Mouse (Mus musculus) CH12.LX (cell line): ENCODE results near the gene Gm20671. TPM values are rescaled to one million over a fixed set of nuclear protein-coding genes. Genes with fewer than 3 reads are reported as not detected.

Source experiments
- DNase-seq: peaks from one replicate; pipeline ENCODE4 v3.0.0-alpha.2; 2013; ENCODE audit errors: extremely low read depth
- H3K27ac ChIP-seq: 2 replicates; pipeline ENCODE4 v1.5.1; 2012; ENCODE audit warnings: low read depth, mild to moderate bottlenecking, control low read depth, moderate library complexity; ENCODE audit not compliant: insufficient read depth
- H3K27me3 ChIP-seq: replicated peaks from 2 replicates; pipeline ENCODE3; 2012; ENCODE audit warnings: inconsistent platforms
- H3K36me3 ChIP-seq, 2 experiments: replicated peaks in 1 of 2; 2 replicates each; pipeline versions ENCODE3 to v1.6.1; 2012; ENCODE audit warnings: inconsistent platforms in 1 of 2, low read length in 1 of 2, mild to moderate bottlenecking in 1 of 2, mixed read lengths in 1 of 2, moderate library complexity in 1 of 2; ENCODE audit not compliant: control insufficient read depth in 1 of 2, insufficient read depth in 1 of 2
- H3K4me1 ChIP-seq, 2 experiments: 2 replicates each; pipeline ENCODE4 v1.6.1; 2012; ENCODE audit warnings: inconsistent platforms in 1 of 2, moderate library complexity in 1 of 2; ENCODE audit not compliant: insufficient read depth in 2 of 2, control insufficient read depth in 1 of 2
- H3K4me2 ChIP-seq: 2 replicates; pipeline ENCODE4 v1.6.1; 2012; ENCODE audit warnings: low read depth, mild to moderate bottlenecking, control low read depth; ENCODE audit not compliant: poor library complexity, insufficient read depth, severe bottlenecking
- H3K4me3 ChIP-seq, 3 experiments: fragments of 150-350 bp in 1 of 3; sonication (generic) in 1 of 3; replicated peaks in 1 of 3; 2 replicates each; pipeline versions ENCODE3 to v1.5.1; 2011 to 2012; ENCODE audit warnings: low read depth in 2 of 3, low read length in 2 of 3, mild to moderate bottlenecking in 2 of 3, moderate library complexity in 2 of 3, control low read depth in 1 of 3, improper control_type of control experiment in 1 of 3, inconsistent platforms in 1 of 3, mixed read lengths in 1 of 3; ENCODE audit not compliant: poor library complexity in 1 of 3
- H3K79me2 ChIP-seq: replicated peaks from 2 replicates; pipeline ENCODE4 v1.6.1; 2012; ENCODE audit warnings: mild to moderate bottlenecking, moderate library complexity; ENCODE audit not compliant: control insufficient read depth, poor library complexity, insufficient read depth, severe bottlenecking; ENCODE audit errors: extremely low read depth
- H3K9ac ChIP-seq: 2 replicates; pipeline ENCODE4 v1.6.1; 2012; ENCODE audit warnings: low read depth, mild to moderate bottlenecking, control low read depth, moderate library complexity; ENCODE audit not compliant: insufficient read depth
- H3K9me3 ChIP-seq: replicated peaks from 2 replicates; pipeline ENCODE3; 2012; ENCODE audit warnings: low read length, inconsistent platforms, mixed read lengths
- BHLHE40 ChIP-seq: IDR thresholded peaks from 2 replicates; pipeline ENCODE4 v1.6.1; 2011; ENCODE audit warnings: mild to moderate bottlenecking, low read depth, low read length, improper control_type of control experiment
- CHD1 ChIP-seq: IDR thresholded peaks from 2 replicates; pipeline ENCODE4 v1.6.1; 2012; ENCODE audit warnings: low read depth, low read length, improper control_type of control experiment, inconsistent platforms
- CHD2 ChIP-seq: IDR thresholded peaks from 2 replicates; pipeline ENCODE4 v1.6.1; 2011; ENCODE audit warnings: low read length, improper control_type of control experiment
- ELF1 ChIP-seq: IDR thresholded peaks from 2 replicates; pipeline ENCODE4 v1.6.1; 2014; ENCODE audit warnings: low read depth, mild to moderate bottlenecking, inconsistent platforms, low read length, improper control_type of control experiment
- EP300 ChIP-seq: IDR thresholded peaks from 2 replicates; pipeline ENCODE4 v1.6.1; 2011; ENCODE audit warnings: low read length, improper control_type of control experiment
- ETS1 ChIP-seq: conservative IDR thresholded peaks from 2 replicates; pipeline ENCODE4 v1.6.1; 2012; ENCODE audit warnings: low read depth, mild to moderate bottlenecking, inconsistent platforms, low read length, improper control_type of control experiment, moderate library complexity
- HCFC1 ChIP-seq: IDR thresholded peaks from 2 replicates; pipeline ENCODE4 v1.6.1; 2012; ENCODE audit warnings: low read depth, mild to moderate bottlenecking, inconsistent platforms, low read length, improper control_type of control experiment
- IRF4 ChIP-seq: IDR thresholded peaks from 2 replicates; pipeline ENCODE4 v1.6.1; 2014; ENCODE audit warnings: low read depth, mild to moderate bottlenecking, inconsistent platforms, low read length, improper control_type of control experiment
- MAX ChIP-seq: IDR thresholded peaks from 2 replicates; pipeline ENCODE4 v1.6.1; 2011; ENCODE audit warnings: low read length, improper control_type of control experiment
- MAZ ChIP-seq: IDR thresholded peaks from 2 replicates; pipeline ENCODE4 v1.6.1; 2012; ENCODE audit warnings: low read depth, mild to moderate bottlenecking, inconsistent platforms, low read length, improper control_type of control experiment, moderate library complexity
- MEF2A ChIP-seq: IDR thresholded peaks from 2 replicates; pipeline ENCODE4 v1.6.1; 2014; ENCODE audit warnings: low read depth, mild to moderate bottlenecking, inconsistent platforms, low read length, improper control_type of control experiment, borderline replicate concordance
- MXI1 ChIP-seq: IDR thresholded peaks from 2 replicates; pipeline ENCODE4 v1.6.1; 2011; ENCODE audit warnings: mild to moderate bottlenecking, low read depth, low read length, improper control_type of control experiment
- NELFE ChIP-seq: IDR thresholded peaks from 2 replicates; pipeline ENCODE4 v1.6.1; 2011; ENCODE audit warnings: low read depth, low read length, improper control_type of control experiment
- NRF1 ChIP-seq: IDR thresholded peaks from 2 replicates; pipeline ENCODE4 v1.6.1; 2014; ENCODE audit warnings: low read depth, mild to moderate bottlenecking, inconsistent platforms, low read length, improper control_type of control experiment, moderate library complexity
- PAX5 ChIP-seq: IDR thresholded peaks from 2 replicates; pipeline ENCODE4 v1.6.1; 2012; ENCODE audit warnings: low read length, inconsistent platforms, mixed read lengths
- POLR2A ChIP-seq: IDR thresholded peaks from 2 replicates; pipeline ENCODE4 v1.6.1; 2011; ENCODE audit warnings: low read depth, mild to moderate bottlenecking, improper control_type of control experiment, low read length
- RAD21 ChIP-seq: IDR thresholded peaks from 2 replicates; pipeline ENCODE4 v1.6.1; 2011; ENCODE audit warnings: low read depth, mild to moderate bottlenecking, low read length, improper control_type of control experiment, moderate library complexity
- TBP ChIP-seq: conservative IDR thresholded peaks from 2 replicates; pipeline ENCODE4 v1.6.1; 2011; ENCODE audit warnings: low read depth, low read length, improper control_type of control experiment
- USF1 ChIP-seq: IDR thresholded peaks from 2 replicates; pipeline ENCODE4 v1.6.1; 2014; ENCODE audit warnings: low read depth, mild to moderate bottlenecking, inconsistent platforms, low read length, improper control_type of control experiment
- USF2 ChIP-seq: conservative IDR thresholded peaks from 2 replicates; pipeline ENCODE4 v1.6.1; 2011; ENCODE audit warnings: low read depth, low read length, improper control_type of control experiment
- ZC3H11A ChIP-seq: IDR thresholded peaks from 2 replicates; pipeline ENCODE4 v1.6.1; 2012; ENCODE audit warnings: low read depth, mild to moderate bottlenecking, inconsistent platforms, low read length, improper control_type of control experiment
- ZMIZ1 ChIP-seq: IDR thresholded peaks from 2 replicates; pipeline ENCODE4 v1.6.1; 2012; ENCODE audit warnings: low read depth, mild to moderate bottlenecking, inconsistent platforms, low read length, improper control_type of control experiment
- ZNF384 ChIP-seq: IDR thresholded peaks from 2 replicates; pipeline ENCODE4 v1.6.1; 2012; ENCODE audit warnings: low read depth, low read length, improper control_type of control experiment, inconsistent platforms
- dilution Hi-C: fragments of 300-500 bp; cut with MboI; formaldehyde crosslinking; loops from 2 replicates; pipeline ENCODE4 v1.14.3; 2020; ENCODE audit warnings: low sequenced_read_pairs; ENCODE audit not compliant: extremely low pct_unique_long_range_greater_than_20kb, extremely low pct_ligation_motif_present
- in situ Hi-C: fragments of 300-500 bp; cut with MboI; formaldehyde crosslinking; loops from 3 replicates; pipeline ENCODE4 v1.14.3; 2019; ENCODE audit warnings: low sequenced_read_pairs, low pct_ligation_motif_present, low pct_unique_long_range_greater_than_20kb, mixed read lengths
- polyA plus RNA-seq: library from polyadenylated mRNA; unstranded; fragments of >175 nt; gene quantifications from 2 replicates; pipeline ENCODE4 v1.2.1, GENCODE M21; 2012; ENCODE audit warnings: low read depth; ENCODE audit not compliant: insufficient read length
- total RNA-seq, 2 experiments: library from RNA; depleted of rRNA; stranded (reverse); fragments of 300-350 nt in 1 of 2; fragments of >200 nt in 1 of 2; gene quantifications; 2 replicates each; pipeline ENCODE4 v1.2.3; 2012 to 2014

Gm20671 gene
- total and polyA plus RNA-seq, 3 experiments: 0.81 TPM; not detected in 2

DNA sequence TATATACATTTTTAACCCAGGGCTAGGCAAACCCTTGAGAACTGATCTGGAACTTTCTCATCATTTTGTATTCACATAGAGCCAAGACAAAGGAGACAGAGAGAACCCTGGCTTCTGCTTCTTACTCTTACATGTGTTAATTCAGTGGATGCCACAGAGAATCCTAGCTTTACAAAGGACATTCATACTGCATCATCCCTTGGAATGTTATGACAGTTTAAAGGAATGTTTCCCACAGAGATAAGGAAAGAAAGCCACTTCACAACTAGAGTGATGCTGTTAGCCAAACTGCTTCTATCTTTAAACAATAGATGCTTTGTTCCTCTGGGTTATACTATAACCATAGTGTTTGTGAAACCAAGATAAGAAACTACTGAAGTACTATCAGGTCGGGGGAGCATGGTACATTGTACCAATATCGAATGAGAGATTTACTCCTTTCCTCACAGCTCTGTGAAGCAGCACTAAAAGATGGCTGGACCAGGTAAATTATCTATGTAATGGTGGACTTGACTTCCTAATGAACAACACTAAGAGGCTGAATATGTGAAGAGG lies 120.6 kb downstream of the Gm20671 start:
- in situ Hi-C loops: no loop called here
- H3K4me1 ChIP-seq: no peaks in the 10 kb centered on the region
- H3K27me3 ChIP-seq: no peaks in the 10 kb centered on the region
- H3K36me3 ChIP-seq: no peaks in the 10 kb centered on the region
- H3K9me3 ChIP-seq: peaks cover 47% of the 10 kb centered on the region
- no peak overlapping the region for H3K27ac ChIP-seq
- H3K4me3 ChIP-seq: no peak overlapping the region
- no peak for DNase-seq
- dilution Hi-C loops: no loop called here
- no peaks in the 10 kb centered on the region for H3K79me2 ChIP-seq
- no peak overlapping the region for H3K4me2 ChIP-seq
- H3K9ac ChIP-seq: no peak overlapping the region
- TF ChIP-seq CHD1 (no peak), MXI1 (no peak), ZC3H11A (no peak), ELF1 (no peak), HCFC1 (no peak), MAZ (no peak), CHD2 (no peak), USF2 (no peak), PAX5 (no peak), NELFE (no peak), TBP (no peak), EP300 (no peak), IRF4 (no peak)

DNA sequence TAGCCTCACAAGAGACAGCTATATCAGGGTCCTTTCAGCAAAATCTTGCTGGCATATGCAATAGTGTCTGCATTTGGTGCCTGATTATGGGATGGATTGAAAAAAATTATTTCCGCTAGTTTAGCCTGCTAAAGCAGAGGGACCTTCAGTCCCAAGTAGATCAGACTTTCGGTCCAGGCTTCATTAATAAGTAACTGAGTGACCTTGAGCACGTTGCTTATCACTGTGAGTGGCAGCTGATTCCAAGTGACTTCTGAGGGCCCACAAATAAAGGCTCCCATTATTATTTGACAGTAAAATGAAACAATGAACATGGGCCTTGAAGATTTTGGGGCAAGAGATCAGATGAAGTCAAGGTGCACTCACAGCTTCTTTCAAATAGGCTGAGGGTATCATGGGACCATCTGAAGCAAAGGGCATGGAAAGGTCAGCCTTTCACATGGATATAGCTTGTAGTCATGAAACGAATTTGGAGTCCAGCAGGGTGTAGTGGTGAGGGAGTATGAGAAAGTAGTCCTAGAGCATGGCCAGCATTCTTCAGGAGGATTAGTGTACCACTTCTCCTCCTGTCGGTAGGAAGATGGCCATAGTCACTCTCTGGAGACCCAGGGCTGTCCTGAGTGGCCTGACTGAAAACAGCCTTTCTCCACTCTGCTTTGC lies 129.6 kb downstream of the Gm20671 start:
- Histone ChIP-seq H3K4me2 (no peak overlapping the region), H3K27ac (no peak overlapping the region), H3K4me1 (no peaks in the 10 kb centered on the region), H3K79me2 (no peaks in the 10 kb centered on the region), H3K9me3 (peaks cover 12% of the 10 kb centered on the region), H3K36me3 (no peaks in the 10 kb centered on the region), H3K9ac (no peak overlapping the region), H3K4me3 (no peak overlapping the region), H3K27me3 (no peaks in the 10 kb centered on the region)
- dilution Hi-C loops (no loop called here), in situ Hi-C loops (no loop called here)
- no peak for DNase-seq
- TF ChIP-seq NRF1 (no peak), ZMIZ1 (no peak), IRF4 (no peak), EP300 (no peak), ZC3H11A (no peak), MEF2A (no peak), BHLHE40 (no peak), TBP (no peak), POLR2A (no peak), RAD21 (no peak), ETS1 (no peak), MAX (no peak), USF1 (no peak), ZNF384 (no peak), ELF1 (no peak)
